Mouse (Mus musculus) neural tube, embryonic 11.5 days (tissue): ENCODE results near the gene Pard3. TPM values are rescaled to one million over a fixed set of nuclear protein-coding genes. Genes with fewer than 3 reads are reported as not detected.

Source experiments
- ATAC-seq: fragments of 200-750 bp; cut with Nextera tagmentation; 2 replicates; pipeline ENCODE4 v1.8.0; 2017; ENCODE audit warnings: moderate number of reproducible peaks, mild to moderate bottlenecking, moderate TSS enrichment, moderate library complexity; ENCODE audit not compliant: insufficient read depth, low FRiP score, low TSS enrichment
- DNase-seq: peaks from one replicate; pipeline ENCODE4 v3.0.0-alpha.2; 2015; ENCODE audit warnings: low spot score
- H3K27ac ChIP-seq: fragments of 300-500 bp; sonication (generic); 2 replicates; pipeline ENCODE4 v1.5.1; 2014; ENCODE audit warnings: low read depth, mild to moderate bottlenecking, low read length
- H3K27me3 ChIP-seq: fragments of 300-500 bp; sonication (generic); 2 replicates; pipeline ENCODE4 v1.6.1; 2014; ENCODE audit warnings: mild to moderate bottlenecking, low read length, mixed read lengths; ENCODE audit not compliant: control insufficient read depth, insufficient read depth
- H3K36me3 ChIP-seq: fragments of 300-500 bp; sonication (generic); 2 replicates; pipeline ENCODE4 v1.6.1; 2014; ENCODE audit warnings: mild to moderate bottlenecking, low read length, moderate library complexity, mixed read lengths; ENCODE audit not compliant: control insufficient read depth, insufficient read depth
- H3K4me1 ChIP-seq: fragments of 300-500 bp; sonication (generic); 2 replicates; pipeline ENCODE4 v1.6.1; 2014; ENCODE audit warnings: low read length, mixed read lengths; ENCODE audit not compliant: control insufficient read depth, insufficient read depth
- H3K4me2 ChIP-seq: fragments of 300-500 bp; sonication (generic); 2 replicates; pipeline ENCODE4 v1.6.1; 2014; ENCODE audit warnings: low read depth, mild to moderate bottlenecking, moderate library complexity
- H3K4me3 ChIP-seq: fragments of 300-500 bp; sonication (generic); 2 replicates; pipeline ENCODE4 v1.5.1; 2014; ENCODE audit warnings: low read depth, low read length
- H3K9ac ChIP-seq: fragments of 300-500 bp; sonication (generic); 2 replicates; pipeline ENCODE4 v1.6.1; 2014; ENCODE audit warnings: mild to moderate bottlenecking, low read length
- H3K9me3 ChIP-seq: fragments of 300-500 bp; sonication (generic); 2 replicates; pipeline ENCODE4 v1.6.1; 2016; ENCODE audit warnings: low read length; ENCODE audit not compliant: control insufficient read depth
- WGBS: fragments of 180-500 bp; shearing (Covaris S2); extraction: QIAGEN DNeasy Blood & Tissue Kit; methylation state at CpG from one replicate; pipeline ENCODE4 v1.1.7; 2014; 5-methylcytosine and 5-hydroxymethylcytosine counted together
- polyA plus RNA-seq: library from polyadenylated mRNA; unstranded; fragments of >200 nt; fragmentation: Nextera tagmentation; extraction: Ambion mirVana; gene quantifications from 2 replicates; pipeline ENCODE4 v1.2.1, GENCODE M21; 2014

Gene Pard3
- polyA plus RNA-seq, 1 experiment from 2014 or later = 37.5 TPM

DNA sequence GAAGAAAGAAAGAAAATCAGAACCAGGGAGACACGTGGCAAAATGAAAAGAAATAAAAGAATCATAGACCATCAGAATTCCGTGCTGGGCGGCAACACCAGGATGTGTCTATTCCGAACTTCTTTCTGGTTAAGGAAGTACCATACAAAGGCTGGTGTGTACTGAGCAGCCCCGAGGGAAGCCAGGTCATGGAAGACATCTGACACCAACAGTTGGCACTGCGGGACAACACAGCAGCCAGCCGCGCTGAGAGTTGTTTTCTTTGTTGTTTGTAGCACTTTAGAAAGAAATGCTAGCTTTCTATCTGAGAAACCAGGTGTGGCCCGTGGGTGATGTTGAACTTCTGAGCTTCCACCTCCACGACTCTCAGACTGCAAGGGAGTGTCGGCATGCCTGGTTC lies 274.5 kb downstream of the Pard3 start:
- Histone ChIP-seq H3K27me3 (no peaks in the 10 kb centered on the region), H3K4me3 (no peak overlapping the region), H3K36me3 (no peaks in the 10 kb centered on the region), H3K27ac (no peak overlapping the region), H3K9ac (no peak overlapping the region), H3K4me1 (no peaks in the 10 kb centered on the region), H3K4me2 (no peak overlapping the region), H3K9me3 (no peaks in the 10 kb centered on the region)
- DNase-seq (no peak), ATAC-seq (no peak)
- WGBS = 73% methylated on average over 11 of the region's 11 CpGs

DNA sequence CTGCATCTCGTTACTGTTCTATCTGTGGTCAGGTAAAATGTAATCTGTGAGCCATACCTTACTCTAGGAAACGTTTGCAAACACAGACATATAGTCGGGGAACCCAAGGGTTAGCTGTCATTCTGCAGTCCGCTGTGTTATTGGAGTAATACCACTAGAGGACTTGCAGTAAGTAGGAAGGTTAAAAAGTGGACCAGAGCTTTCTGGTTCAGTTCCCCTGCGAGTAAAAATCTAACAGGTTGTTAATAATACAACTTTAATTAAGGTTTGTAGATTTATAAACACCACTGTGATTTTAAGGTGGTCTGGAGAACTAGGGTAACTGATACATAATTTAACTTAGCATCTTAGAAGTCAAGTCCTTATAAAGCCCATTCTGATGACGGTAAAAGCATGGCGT lies 277.4 kb downstream of the Pard3 start:
- no peak overlapping the region for H3K4me2 ChIP-seq
- no peak for ATAC-seq
- 90% methylated on average over 7 of the region's 7 CpGs for WGBS
- H3K4me3 ChIP-seq = no peak overlapping the region
- no peaks in the 10 kb centered on the region for H3K9me3 ChIP-seq
- H3K36me3 ChIP-seq = no peaks in the 10 kb centered on the region
- no peak overlapping the region for H3K27ac ChIP-seq
- DNase-seq = no peak
- no peaks in the 10 kb centered on the region for H3K27me3 ChIP-seq
- H3K4me1 ChIP-seq = no peaks in the 10 kb centered on the region
- H3K9ac ChIP-seq = no peak overlapping the region

DNA sequence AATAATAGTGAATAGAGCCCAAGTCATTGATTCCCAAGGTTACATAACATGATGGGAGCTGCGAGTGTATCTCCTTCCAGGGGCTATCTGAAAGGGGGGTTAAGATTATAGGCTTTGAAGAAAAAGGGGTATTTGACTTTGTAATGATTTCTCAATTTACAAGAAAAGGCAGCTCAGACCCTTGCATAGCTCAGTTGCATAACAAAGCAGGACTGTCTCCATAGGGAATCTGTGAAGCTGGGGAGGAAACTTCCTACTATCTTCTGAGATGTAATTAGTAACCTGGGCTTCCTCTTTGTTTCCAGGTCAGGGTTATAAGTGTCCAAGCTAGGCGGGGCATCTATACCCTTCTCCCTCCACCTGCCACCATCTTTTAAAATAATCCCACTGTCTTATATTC lies 279.4 kb downstream of the Pard3 start:
- 43% methylated on average over 2 of the region's 2 CpGs for WGBS
- ATAC-seq = no peak
- no peak overlapping the region for H3K27ac ChIP-seq
- DNase-seq = no peak
- H3K4me2 ChIP-seq = no peak overlapping the region
- no peaks in the 10 kb centered on the region for H3K9me3 ChIP-seq
- no peaks in the 10 kb centered on the region for H3K4me1 ChIP-seq
- H3K4me3 ChIP-seq = no peak overlapping the region
- H3K27me3 ChIP-seq = no peaks in the 10 kb centered on the region
- no peak overlapping the region for H3K9ac ChIP-seq
- H3K36me3 ChIP-seq = no peaks in the 10 kb centered on the region

DNA sequence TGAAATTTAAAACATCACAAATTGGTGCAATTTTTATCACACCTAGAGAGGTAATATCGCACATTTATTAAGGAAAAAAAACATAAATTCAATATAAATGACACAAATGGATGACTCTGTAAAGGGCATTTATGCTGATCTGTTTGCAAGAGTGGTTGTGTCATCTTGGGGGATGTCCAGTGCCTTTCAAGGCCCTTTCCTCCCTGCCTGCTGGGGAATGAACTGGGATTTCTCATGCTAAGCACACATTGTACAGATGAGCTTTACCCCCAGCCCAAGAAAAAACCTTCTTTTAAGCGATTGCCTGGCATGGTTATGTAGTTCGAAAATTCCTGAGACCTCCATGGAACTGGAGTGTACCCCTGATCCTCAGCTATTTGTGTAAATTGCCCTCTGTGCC lies 280.7 kb downstream of the Pard3 start:
- no peak for DNase-seq
- Histone ChIP-seq H3K27me3 (no peaks in the 10 kb centered on the region), H3K36me3 (no peaks in the 10 kb centered on the region), H3K4me1 (no peaks in the 10 kb centered on the region), H3K9me3 (no peaks in the 10 kb centered on the region), H3K4me2 (no peak overlapping the region), H3K27ac (no peak overlapping the region), H3K4me3 (no peak overlapping the region), H3K9ac (no peak overlapping the region)
- 90% methylated on average over 3 of the region's 3 CpGs for WGBS
- no peak for ATAC-seq

- DNase-seq = no peak
- 95% methylated on average over 1 of the region's 1 CpGs for WGBS
- ATAC-seq = no peak
- H3K27ac ChIP-seq = no peak overlapping the region
- no peak overlapping the region for H3K9ac ChIP-seq
- H3K27me3 ChIP-seq = no peaks in the 10 kb centered on the region
- H3K4me3 ChIP-seq = no peak overlapping the region
- H3K36me3 ChIP-seq = no peaks in the 10 kb centered on the region
- no peak overlapping the region for H3K4me2 ChIP-seq
- no peaks in the 10 kb centered on the region for H3K9me3 ChIP-seq
- H3K4me1 ChIP-seq = no peaks in the 10 kb centered on the region
Measured at GRCm38 (mm10) chr8:127345912-127346423, 282.3 kb downstream of the Pard3 start.

DNA sequence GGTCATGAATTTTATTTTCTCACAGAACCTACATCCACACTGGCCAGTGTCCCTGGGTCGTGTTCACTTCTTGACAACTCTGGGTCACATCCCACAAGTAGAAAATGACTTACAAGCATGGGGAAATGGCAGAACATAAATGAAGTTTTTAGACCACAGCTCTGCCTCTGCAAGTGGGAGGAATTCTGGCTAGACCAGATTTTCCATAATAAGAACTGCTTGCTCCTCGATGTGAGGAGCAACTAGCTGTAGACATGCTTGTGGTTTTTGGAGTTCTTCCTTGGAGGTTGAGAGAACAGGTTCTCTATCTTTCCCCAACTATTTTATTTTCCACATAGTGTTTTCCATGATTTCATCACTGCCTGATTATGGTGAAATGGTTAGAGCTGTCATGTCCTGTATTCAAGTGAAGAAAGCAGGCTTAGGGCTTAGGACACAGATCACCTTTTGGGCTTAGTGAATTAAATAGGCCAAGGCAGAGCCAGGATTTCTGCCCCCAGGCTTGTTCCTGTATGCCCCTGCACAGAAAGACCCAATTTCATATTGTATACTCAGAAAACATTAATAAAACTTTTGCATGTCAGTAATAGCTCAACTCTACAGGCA lies 284.3 kb downstream of the Pard3 start:
- no peaks in the 10 kb centered on the region for H3K36me3 ChIP-seq
- H3K27me3 ChIP-seq = no peaks in the 10 kb centered on the region
- ATAC-seq (no peak), DNase-seq (no peak)
- no peaks in the 10 kb centered on the region for H3K4me1 ChIP-seq
- no peak overlapping the region for H3K4me2 ChIP-seq
- no peaks in the 10 kb centered on the region for H3K9me3 ChIP-seq
- WGBS = 91% methylated on average over 2 of the region's 2 CpGs
- H3K4me3 ChIP-seq = no peak overlapping the region
- no peak overlapping the region for H3K9ac ChIP-seq
- no peak overlapping the region for H3K27ac ChIP-seq

- no peak for DNase-seq
- Histone ChIP-seq H3K4me2 (no peak overlapping the region), H3K36me3 (no peaks in the 10 kb centered on the region), H3K9ac (no peak overlapping the region), H3K4me3 (no peak overlapping the region), H3K4me1 (no peaks in the 10 kb centered on the region), H3K27me3 (no peaks in the 10 kb centered on the region), H3K9me3 (no peaks in the 10 kb centered on the region), H3K27ac (no peak overlapping the region)
- no peak for ATAC-seq
Measured at GRCm38 (mm10) chr8:127361796-127362195, 298.1 kb downstream of the Pard3 start.

DNA sequence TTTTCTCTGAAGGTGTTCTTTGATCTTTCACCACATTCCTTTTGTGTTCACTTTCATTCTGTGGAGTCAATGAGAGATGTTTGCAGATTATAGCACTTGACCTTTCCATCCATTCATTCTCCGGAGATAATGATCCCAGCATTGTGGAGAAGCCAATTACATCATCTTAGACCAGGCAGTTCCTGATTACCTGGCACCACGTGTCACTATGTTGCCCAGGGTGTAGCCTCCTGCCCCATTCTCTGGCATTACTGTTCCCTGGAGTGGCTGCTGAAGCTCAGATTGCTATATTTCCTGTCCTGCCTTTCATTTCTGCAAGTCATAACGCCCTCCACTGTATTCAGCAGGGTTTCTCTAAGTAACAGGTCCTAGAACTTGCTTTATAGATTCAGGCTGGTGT lies 304.7 kb downstream of the Pard3 start:
- H3K36me3 ChIP-seq = peaks cover 2% of the 10 kb centered on the region; the same call in 1 of the 2 replicates
- WGBS = 58% methylated on average over 3 of the region's 3 CpGs
- H3K4me1 ChIP-seq = no peaks in the 10 kb centered on the region
- no peak for DNase-seq
- no peak overlapping the region for H3K4me2 ChIP-seq
- ATAC-seq = no peak
- H3K27ac ChIP-seq = no peak overlapping the region
- H3K9me3 ChIP-seq = no peaks in the 10 kb centered on the region
- no peak overlapping the region for H3K4me3 ChIP-seq
- no peak overlapping the region for H3K9ac ChIP-seq
- H3K27me3 ChIP-seq = no peaks in the 10 kb centered on the region

GRCm38 (mm10) chr8:127371326-127371949 lies 307.7 kb downstream of the Pard3 start:
- Histone ChIP-seq H3K9ac (no peak overlapping the region), H3K4me1 (no peaks in the 10 kb centered on the region), H3K27ac (no peak overlapping the region), H3K4me2 (no peak overlapping the region), H3K9me3 (no peaks in the 10 kb centered on the region), H3K27me3 (no peaks in the 10 kb centered on the region), H3K36me3 (peaks cover 2% of the 10 kb centered on the region; the same call in 1 of the 2 replicates), H3K4me3 (no peak overlapping the region)
- no peak for DNase-seq
- WGBS = 94% methylated on average over 16 of the region's 16 CpGs
- ATAC-seq = no peak
